Mouse (Mus musculus) midbrain, embryonic 10.5 days (tissue): ENCODE data around the gene Rap1gap. TPM values are rescaled to one million over a fixed set of nuclear protein-coding genes. Genes with fewer than 3 reads are reported as not detected.

Experiments
- DNase-seq: peaks from one replicate; pipeline ENCODE4 v3.0.0-alpha.2; 2017; ENCODE audit warnings: low spot score
- H3K27ac ChIP-seq: fragments of 300-500 bp; sonication (generic); replicated peaks from 2 replicates; pipeline ENCODE4 v1.5.1; 2016; ENCODE audit warnings: mild to moderate bottlenecking
- H3K27me3 ChIP-seq: fragments of 300-500 bp; sonication (generic); 2 replicates; pipeline ENCODE4 v1.6.1; 2016; ENCODE audit warnings: low read depth, mild to moderate bottlenecking; ENCODE audit not compliant: poor library complexity, severe bottlenecking
- H3K36me3 ChIP-seq: fragments of 300-500 bp; sonication (generic); 2 replicates; pipeline ENCODE4 v1.6.1; 2016; ENCODE audit warnings: mild to moderate bottlenecking, moderate library complexity
- H3K4me1 ChIP-seq: fragments of 300-500 bp; sonication (generic); 2 replicates; pipeline ENCODE4 v1.6.1; 2016
- H3K4me3 ChIP-seq: fragments of 300-500 bp; sonication (generic); 2 replicates; pipeline ENCODE4 v1.5.1; 2016; ENCODE audit warnings: mild to moderate bottlenecking, moderate library complexity
- H3K9me3 ChIP-seq: fragments of 300-500 bp; sonication (generic); replicated peaks from 2 replicates; pipeline ENCODE4 v1.6.1; 2016; ENCODE audit warnings: mild to moderate bottlenecking
- WGBS: fragments of 180-500 bp; shearing (Covaris S2); methylation state at CpG from one replicate; pipeline ENCODE4 v1.1.7; 2016; 5-methylcytosine and 5-hydroxymethylcytosine counted together
- polyA plus RNA-seq: library from polyadenylated mRNA; unstranded; fragments of >200 nt; fragmentation: Nextera tagmentation; extraction: Ambion mirVana; gene quantifications from 2 replicates; pipeline ENCODE4 v1.2.1, GENCODE M21; 2016

The Rap1gap gene
- polyA plus RNA-seq, 1 experiment from 2014 or later: 4.5 TPM

GRCm38 (mm10) chr4:137747590-137747989, 83.1 kb downstream of the Rap1gap start:
- no peaks in the 10 kb centered on the region for H3K9me3 ChIP-seq
- H3K36me3 ChIP-seq: peaks cover 25% of the 10 kb centered on the region
- no peak overlapping the region for H3K4me3 ChIP-seq
- WGBS: 88% methylated on average over 5 of the region's 5 CpGs
- peaks cover 26% of the 10 kb centered on the region for H3K4me1 ChIP-seq
- no peak for DNase-seq
- no peak overlapping the region for H3K27ac ChIP-seq
- no peaks in the 10 kb centered on the region for H3K27me3 ChIP-seq

DNA sequence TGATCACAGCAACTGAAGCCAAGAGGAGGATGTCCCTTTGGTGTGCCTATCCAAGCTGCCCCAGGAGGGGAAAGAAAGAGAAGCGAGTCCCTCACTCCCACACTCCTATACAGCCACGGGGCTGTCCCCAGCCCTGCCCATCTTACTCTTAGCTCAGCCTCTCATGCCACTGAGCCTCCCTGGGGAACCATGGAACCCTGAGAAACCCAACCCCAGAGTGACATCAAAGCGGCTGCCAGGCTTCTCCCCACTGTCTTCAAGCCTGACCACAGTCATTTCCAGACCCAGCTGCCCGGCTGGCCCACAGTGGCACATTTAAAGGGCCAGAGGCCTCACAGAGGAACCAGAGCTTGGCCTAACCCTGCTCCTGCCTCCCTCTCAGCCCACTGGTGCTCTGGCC, 84.2 kb downstream of the Rap1gap start:
- no peaks in the 10 kb centered on the region for H3K27me3 ChIP-seq
- 0 out of 2 replicates have a peak overlapping the region, but pooled peaks have one; percentile 35 for H3K27ac ChIP-seq
- 69% methylated on average over 4 of the region's 4 CpGs for WGBS

GRCm38 (mm10) chr4:137749680-137750079, 85.2 kb downstream of the Rap1gap start:
- Histone ChIP-seq H3K4me3 (no peak overlapping the region), H3K27ac (no peak overlapping the region), H3K9me3 (no peaks in the 10 kb centered on the region), H3K4me1 (peaks cover 20% of the 10 kb centered on the region), H3K36me3 (peaks cover 28% of the 10 kb centered on the region), H3K27me3 (no peaks in the 10 kb centered on the region)
- 84% methylated on average over 9 of the region's 9 CpGs for WGBS
- DNase-seq: no peak

More for the DNA sequence above, 84.2 kb downstream of the Rap1gap start:
- Histone ChIP-seq H3K9me3 (no peaks in the 10 kb centered on the region), H3K4me1 (peaks cover 27% of the 10 kb centered on the region), H3K36me3 (peaks cover 27% of the 10 kb centered on the region), H3K4me3 (no peak overlapping the region)
- DNase-seq: no peak

DNA sequence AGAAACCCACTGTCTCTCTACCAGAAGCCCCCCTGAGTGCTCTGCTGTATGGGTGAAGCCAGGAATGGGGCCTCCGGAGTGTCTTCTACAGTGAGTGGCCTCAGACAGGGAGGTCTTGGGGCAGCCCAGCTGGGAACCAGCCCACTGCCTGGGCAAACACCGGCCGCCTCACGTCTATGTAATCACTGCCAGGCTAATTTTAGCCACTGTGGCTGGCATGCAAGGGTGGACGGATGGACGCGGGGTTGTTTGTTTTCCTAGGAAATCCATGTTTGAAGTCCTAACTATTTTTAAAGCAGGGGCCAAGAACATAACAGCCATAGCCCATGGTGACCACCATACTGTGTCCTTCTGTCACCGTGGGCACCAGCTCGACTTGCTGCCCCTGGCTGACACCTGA, 85.6 kb downstream of the Rap1gap start:
- no peak for DNase-seq
- Histone ChIP-seq H3K36me3 (peaks cover 28% of the 10 kb centered on the region), H3K27ac (no peak overlapping the region; the same call in 1 of the 2 replicates), H3K4me3 (no peak overlapping the region), H3K9me3 (no peaks in the 10 kb centered on the region), H3K27me3 (no peaks in the 10 kb centered on the region), H3K4me1 (peaks cover 19% of the 10 kb centered on the region)
- 77% methylated on average over 9 of the region's 9 CpGs for WGBS

- Histone ChIP-seq H3K4me1 (peaks cover 19% of the 10 kb centered on the region), H3K27ac (peak overlapping the region; percentile 61), H3K4me3 (no peak overlapping the region), H3K9me3 (no peaks in the 10 kb centered on the region), H3K27me3 (no peaks in the 10 kb centered on the region), H3K36me3 (peaks cover 18% of the 10 kb centered on the region)
- DNase-seq: no peak
- 81% methylated on average over 8 of the region's 8 CpGs for WGBS
Measured at GRCm38 (mm10) chr4:137751310-137751709, 86.8 kb downstream of the Rap1gap start.

DNA sequence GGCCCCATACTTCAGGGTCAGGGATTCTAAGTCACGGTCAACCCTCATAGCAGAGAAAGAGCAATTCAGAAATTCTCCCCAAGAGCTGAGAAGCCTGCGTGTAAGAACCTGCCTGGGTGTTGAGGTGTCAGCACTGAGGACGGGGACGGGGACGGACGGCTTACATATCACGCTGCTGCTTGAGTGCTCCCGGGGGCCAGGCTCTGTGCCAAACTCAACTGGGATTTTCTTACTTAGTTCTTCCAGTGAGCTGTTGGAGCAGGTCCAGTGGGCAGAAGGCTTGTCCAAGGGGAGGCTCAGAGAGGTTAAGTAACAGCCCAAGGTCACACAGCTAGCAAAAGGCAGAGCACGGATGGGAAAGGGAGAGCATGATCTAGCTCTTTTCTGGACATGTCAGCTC, 87.2 kb downstream of the Rap1gap start:
- DNase-seq: no peak
- Histone ChIP-seq H3K9me3 (no peaks in the 10 kb centered on the region), H3K27ac (peak overlapping the region; percentile 61), H3K36me3 (peaks cover 15% of the 10 kb centered on the region), H3K4me3 (no peak overlapping the region), H3K27me3 (no peaks in the 10 kb centered on the region), H3K4me1 (peaks cover 19% of the 10 kb centered on the region)
- 90% methylated on average over 9 of the region's 9 CpGs for WGBS

GRCm38 (mm10) chr4:137752471-137752870, 87.9 kb downstream of the Rap1gap start:
- 89% methylated on average over 15 of the region's 15 CpGs for WGBS
- peaks cover 19% of the 10 kb centered on the region for H3K4me1 ChIP-seq
- H3K4me3 ChIP-seq: no peak overlapping the region
- H3K9me3 ChIP-seq: no peaks in the 10 kb centered on the region
- H3K27ac ChIP-seq: 0 out of 2 replicates have a peak overlapping the region, but pooled peaks have one; percentile 61
- DNase-seq: no peak
- H3K27me3 ChIP-seq: no peaks in the 10 kb centered on the region
- peaks cover 9% of the 10 kb centered on the region for H3K36me3 ChIP-seq

DNA sequence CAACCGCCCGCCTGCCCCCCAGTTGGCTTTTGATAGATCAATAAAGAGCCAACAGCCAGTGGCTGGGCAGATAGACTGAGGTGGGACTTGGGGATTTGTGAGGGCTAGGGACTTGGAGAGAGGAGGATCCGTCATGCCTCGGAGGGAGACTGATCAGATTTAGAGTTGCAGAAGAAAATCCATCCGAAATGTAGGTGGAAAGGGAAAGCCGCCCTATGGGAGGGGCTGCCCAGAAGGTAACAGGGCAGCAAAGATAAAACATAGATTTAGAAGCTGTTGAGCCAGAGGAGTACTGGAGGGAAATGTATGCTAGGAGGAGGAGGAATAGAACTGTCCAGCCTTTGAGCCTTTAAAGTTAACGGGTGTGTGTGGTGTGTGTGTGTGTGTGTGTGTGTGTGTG, 88.7 kb downstream of the Rap1gap start:
- Histone ChIP-seq H3K27me3 (no peaks in the 10 kb centered on the region), H3K36me3 (peaks cover 9% of the 10 kb centered on the region), H3K27ac (no peak overlapping the region), H3K4me1 (peaks cover 19% of the 10 kb centered on the region), H3K4me3 (no peak overlapping the region), H3K9me3 (no peaks in the 10 kb centered on the region)
- 76% methylated on average over 6 of the region's 7 CpGs for WGBS
- DNase-seq: no peak

DNA sequence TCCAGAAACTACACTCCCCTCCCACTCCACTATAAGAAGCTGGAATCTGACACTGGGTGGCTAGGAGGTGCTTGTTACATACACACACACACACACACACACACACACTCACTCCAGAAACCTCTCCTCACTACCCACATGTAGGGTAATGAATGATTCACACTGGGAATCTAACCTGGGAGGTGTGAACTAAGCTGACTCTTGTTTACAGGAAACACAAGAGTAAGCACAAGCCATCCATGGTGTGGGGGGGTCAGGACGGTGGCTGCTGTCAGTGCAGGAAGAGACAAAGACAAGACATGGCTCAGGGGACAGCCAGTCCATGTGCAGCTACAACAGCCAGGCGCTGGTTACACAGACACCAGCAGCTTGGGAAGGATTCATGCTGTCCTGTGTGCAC, 89.9 kb downstream of the Rap1gap start:
- no peak overlapping the region for H3K27ac ChIP-seq
- peaks cover 19% of the 10 kb centered on the region for H3K4me1 ChIP-seq
- no peaks in the 10 kb centered on the region for H3K9me3 ChIP-seq
- DNase-seq: no peak
- H3K4me3 ChIP-seq: no peak overlapping the region
- 92% methylated on average over 2 of the region's 2 CpGs for WGBS
- H3K36me3 ChIP-seq: peaks cover 5% of the 10 kb centered on the region; the same call in 1 of the 2 replicates
- no peaks in the 10 kb centered on the region for H3K27me3 ChIP-seq

DNA sequence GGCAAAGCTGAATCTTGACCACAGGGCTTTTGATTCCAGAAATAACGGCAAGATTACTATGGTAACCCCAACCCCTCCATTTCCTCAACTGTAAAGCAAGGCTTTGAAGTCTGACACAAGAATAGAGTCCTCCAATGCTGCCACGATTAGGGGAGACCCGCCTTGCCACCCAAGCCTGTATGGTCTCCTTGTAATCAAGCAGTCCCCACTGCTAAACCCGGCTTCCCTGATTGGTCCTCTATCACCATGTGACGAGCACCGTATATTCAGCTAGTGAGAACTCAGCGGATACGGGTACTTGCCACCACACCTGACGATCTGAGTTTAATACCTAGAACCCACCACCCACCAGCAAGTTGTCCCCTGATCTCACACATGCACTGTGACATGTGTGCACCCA, 98.4 kb downstream of the Rap1gap start:
- no peak for DNase-seq
- H3K36me3 ChIP-seq: no peaks in the 10 kb centered on the region
- no peaks in the 10 kb centered on the region for H3K9me3 ChIP-seq
- peaks cover 37% of the 10 kb centered on the region for H3K4me1 ChIP-seq
- H3K27me3 ChIP-seq: no peaks in the 10 kb centered on the region
- H3K27ac ChIP-seq: no peak overlapping the region
- no peak overlapping the region for H3K4me3 ChIP-seq
- WGBS: 90% methylated on average over 9 of the region's 9 CpGs

GRCm38 (mm10) chr4:137763920-137764495, 99.5 kb downstream of the Rap1gap start:
- Histone ChIP-seq H3K9me3 (no peaks in the 10 kb centered on the region), H3K36me3 (no peaks in the 10 kb centered on the region), H3K27me3 (no peaks in the 10 kb centered on the region), H3K27ac (peak overlapping the region; percentile 91), H3K4me1 (peaks cover 49% of the 10 kb centered on the region), H3K4me3 (no peak overlapping the region)
- DNase-seq: no peak
- 70% methylated on average over 8 of the region's 8 CpGs for WGBS

GRCm38 (mm10) chr4:137764621-137765020, 100.1 kb downstream of the Rap1gap start:
- no peaks in the 10 kb centered on the region for H3K27me3 ChIP-seq
- WGBS: 78% methylated on average over 3 of the region's 3 CpGs
- peaks cover 51% of the 10 kb centered on the region for H3K4me1 ChIP-seq
- no peak for DNase-seq
- H3K9me3 ChIP-seq: no peaks in the 10 kb centered on the region
- no peak overlapping the region for H3K4me3 ChIP-seq
- H3K27ac ChIP-seq: peak overlapping the region; percentile 91
- H3K36me3 ChIP-seq: no peaks in the 10 kb centered on the region

DNA sequence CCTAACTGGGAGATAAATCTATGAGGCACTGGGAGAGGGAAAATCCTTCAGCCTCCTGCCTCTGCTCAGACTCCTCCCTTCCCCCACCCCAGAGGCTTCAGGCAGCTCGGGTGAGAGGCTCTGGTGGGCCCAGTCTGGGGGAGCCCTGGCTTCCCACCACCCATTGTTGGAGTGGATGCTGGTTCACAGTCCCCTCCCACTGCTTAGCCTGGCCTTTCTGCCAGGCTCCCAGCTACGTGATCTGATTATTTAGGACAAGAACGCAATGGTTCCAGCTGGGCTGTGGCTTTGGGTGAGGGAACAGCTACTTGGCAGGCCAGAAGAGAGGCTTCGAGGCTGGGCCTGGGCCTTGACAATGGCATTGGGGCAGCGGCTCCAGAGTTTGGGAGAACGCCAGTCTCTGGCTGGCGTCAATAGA, 101.0 kb downstream of the Rap1gap start:
- no peaks in the 10 kb centered on the region for H3K9me3 ChIP-seq
- no peaks in the 10 kb centered on the region for H3K36me3 ChIP-seq
- H3K27ac ChIP-seq: peak overlapping the region; percentile 91
- H3K4me1 ChIP-seq: peaks cover 55% of the 10 kb centered on the region
- DNase-seq: peak; percentile 76
- H3K27me3 ChIP-seq: no peaks in the 10 kb centered on the region
- H3K4me3 ChIP-seq: peak overlapping the region; percentile 11; the same call in 1 of the 2 replicates
- 27% methylated on average over 7 of the region's 7 CpGs for WGBS
